Mouse (Mus musculus): ENCODE results near the gene Cmas. TPM values are rescaled to one million over a fixed set of nuclear protein-coding genes. Genes with fewer than 3 reads are reported as not detected.

Gene Cmas
- polyA plus RNA-seq, 1 experiment from 2014 or later, result 141 TPM

DNA sequence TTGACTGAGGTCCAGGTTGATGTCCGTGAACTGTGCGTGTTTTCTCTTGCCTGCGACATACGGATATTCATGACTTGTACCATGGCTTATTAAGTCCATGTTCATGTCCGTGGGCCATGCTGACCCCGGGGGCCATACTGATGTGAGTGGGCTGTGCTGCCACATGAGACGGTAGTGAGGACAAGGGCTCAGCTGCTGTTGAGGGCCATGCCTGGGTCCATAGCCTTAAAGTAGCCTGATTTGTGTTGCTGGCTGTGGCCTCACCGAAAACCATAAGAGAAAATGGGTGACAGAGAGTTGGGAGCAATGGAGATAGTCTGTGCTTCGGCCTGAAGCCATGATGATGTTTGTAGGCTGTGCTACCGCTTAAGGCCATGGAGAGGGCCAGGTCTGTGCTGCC is 61.8 kb downstream of the Cmas start:
- H3K9me3 ChIP-seq, result no peaks in the 10 kb centered on the region
- no peaks in the 10 kb centered on the region for H3K36me3 ChIP-seq
- H3K27me3 ChIP-seq (replicated peaks), result no peaks in the 10 kb centered on the region
- no peak overlapping the region for H3K27ac ChIP-seq
- no peak overlapping the region for H3K4me2 ChIP-seq (replicated peaks)
- H3K9ac ChIP-seq, result no peak overlapping the region
- ATAC-seq, result no peak
- WGBS, result 95% methylated on average over 10 of the region's 10 CpGs
- H3K4me1 ChIP-seq (replicated peaks), result 0 out of 2 replicates have a peak, but pooled peaks cover 3% of the 10 kb centered on the region
- H3K4me3 ChIP-seq (replicated peaks), result no peak overlapping the region

DNA sequence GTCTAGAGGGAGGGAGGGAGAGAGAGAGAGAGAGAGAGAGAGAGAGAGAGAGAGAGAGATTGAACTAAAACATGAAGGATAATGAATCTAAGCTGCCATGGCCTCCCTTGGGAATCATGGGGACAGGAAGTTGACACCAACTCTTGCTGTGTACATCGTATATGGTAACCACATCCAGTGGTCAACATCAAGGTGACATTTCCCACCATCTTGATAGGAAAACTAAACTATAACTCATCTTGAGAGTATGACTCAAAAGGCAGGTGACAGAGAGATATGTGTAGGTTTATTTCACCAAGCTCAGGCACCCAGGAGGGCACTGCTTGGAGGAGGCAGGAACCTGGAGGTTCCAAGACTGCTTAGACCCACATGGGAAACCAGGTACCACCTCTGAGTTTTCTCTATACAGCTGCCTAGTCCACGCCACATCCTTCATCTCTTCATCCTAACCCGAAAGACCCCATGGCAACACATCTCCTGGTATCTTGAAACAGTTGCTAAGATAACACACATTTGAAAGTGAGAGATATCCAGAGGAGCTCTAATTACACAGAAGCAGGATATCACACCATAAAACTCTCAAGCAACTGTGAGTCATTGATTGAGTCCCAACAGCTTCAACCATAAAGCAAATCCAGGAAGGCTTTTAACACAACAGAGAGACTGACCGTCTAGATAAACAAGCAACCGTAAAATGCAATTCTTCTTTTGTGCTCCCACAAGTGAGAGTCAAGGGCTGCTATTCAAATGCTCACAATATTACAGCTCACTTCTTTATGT is 66.7 kb downstream of the Cmas start:
- 41% methylated on average over 5 of the region's 5 CpGs for WGBS
- Histone ChIP-seq H3K9me3 (no peaks in the 10 kb centered on the region), H3K9ac (no peak overlapping the region), H3K27ac (no peak overlapping the region), H3K36me3 (no peaks in the 10 kb centered on the region), H3K27me3 (replicated peaks) (no peaks in the 10 kb centered on the region), H3K4me3 (replicated peaks) (no peak overlapping the region), H3K4me2 (replicated peaks) (no peak overlapping the region), H3K4me1 (replicated peaks) (no peaks in the 10 kb centered on the region)
- ATAC-seq, result no peak

Other genes starting within 250 kb of the Cmas start
- gene Ldhb, start 248.7 kb upstream of the Cmas start, polyA plus RNA-seq (2015; fragmentation: Nextera tagmentation; extraction: Ambion mirVana), result 93.1 and 100 TPM in 2 replicates
- 37.2 and 40.6 TPM in 2 replicates for gene Kcnj8, start 185.1 kb upstream of the Cmas start, polyA plus RNA-seq (2015; fragmentation: Nextera tagmentation; extraction: Ambion mirVana)
- 9.6 and 10.0 TPM in 2 replicates for gene Abcc9, start 54.4 kb upstream of the Cmas start, polyA plus RNA-seq (2015; fragmentation: Nextera tagmentation; extraction: Ambion mirVana)
- 20.9 and 24.9 TPM in 2 replicates for gene Sult6b2, start 47.8 kb downstream of the Cmas start, polyA plus RNA-seq (2015; fragmentation: Nextera tagmentation; extraction: Ambion mirVana)
- gene St8sia1, start 207.8 kb downstream of the Cmas start, polyA plus RNA-seq (2015; fragmentation: Nextera tagmentation; extraction: Ambion mirVana), result 1.3 and 1.6 TPM in 2 replicates